Mouse (Mus musculus) neural tube, embryonic 14.5 days (tissue): ENCODE measurements around the gene Cebpz. TPM values are rescaled to one million over a fixed set of nuclear protein-coding genes. Genes with fewer than 3 reads are reported as not detected.

Experiments
- ATAC-seq: fragments of 200-750 bp; cut with Nextera tagmentation; 2 replicates; pipeline ENCODE4 v1.8.0; 2017; ENCODE audit warnings: low read depth, mild to moderate bottlenecking, moderate TSS enrichment, moderate library complexity
- H3K27ac ChIP-seq: fragments of 300-500 bp; sonication (generic); 2 replicates; pipeline ENCODE4 v1.5.1; 2014; ENCODE audit warnings: low read depth, mild to moderate bottlenecking, control low read depth, low read length, moderate library complexity, mixed read lengths
- H3K27me3 ChIP-seq: fragments of 300-500 bp; sonication (generic); 2 replicates; pipeline ENCODE4 v1.6.1; 2014; ENCODE audit warnings: low read length; ENCODE audit not compliant: control insufficient read depth, insufficient read depth
- H3K36me3 ChIP-seq: fragments of 300-500 bp; sonication (generic); 2 replicates; pipeline ENCODE4 v1.6.1; 2014; ENCODE audit warnings: low read length, mixed read lengths; ENCODE audit not compliant: control insufficient read depth, insufficient read depth
- H3K4me1 ChIP-seq: fragments of 300-500 bp; sonication (generic); 2 replicates; pipeline ENCODE4 v1.6.1; 2014; ENCODE audit warnings: low read length; ENCODE audit not compliant: control insufficient read depth, insufficient read depth
- H3K4me2 ChIP-seq: fragments of 300-500 bp; sonication (generic); 2 replicates; pipeline ENCODE4 v1.6.1; 2014; ENCODE audit warnings: mild to moderate bottlenecking, low read depth, low read length, control low read depth
- H3K4me3 ChIP-seq: fragments of 300-500 bp; sonication (generic); 2 replicates; pipeline ENCODE4 v1.5.1; 2014; ENCODE audit warnings: low read depth, low read length, control low read depth, mixed read lengths
- H3K9ac ChIP-seq: fragments of 300-500 bp; sonication (generic); replicated peaks from 2 replicates; pipeline ENCODE4 v1.6.1; 2014; ENCODE audit warnings: low read depth, mild to moderate bottlenecking, control low read depth, low read length, mixed read lengths
- H3K9me3 ChIP-seq: fragments of 300-500 bp; sonication (generic); 2 replicates; pipeline ENCODE4 v1.6.1; 2016; ENCODE audit warnings: low read length; ENCODE audit not compliant: control insufficient read depth
- WGBS: fragments of 180-500 bp; shearing (Covaris S2); extraction: QIAGEN DNeasy Blood & Tissue Kit; methylation state at CpG from one replicate; pipeline ENCODE4 v1.1.7; 2014; 5-methylcytosine and 5-hydroxymethylcytosine counted together
- polyA plus RNA-seq: library from polyadenylated mRNA; unstranded; fragments of >200 nt; fragmentation: Nextera tagmentation; extraction: Ambion mirVana; gene quantifications from 2 replicates; pipeline ENCODE4 v1.2.1, GENCODE M21; 2014

Cebpz gene
- polyA plus RNA-seq, 1 experiment from 2014 or later: 45.3 TPM

- peaks cover 32% of the 10 kb centered on the region for H3K36me3 ChIP-seq
- no peaks in the 10 kb centered on the region for H3K9me3 ChIP-seq
- H3K27me3 ChIP-seq: no peaks in the 10 kb centered on the region
- ATAC-seq: no peak
- no peak overlapping the region for H3K4me2 ChIP-seq
- H3K27ac ChIP-seq: no peak overlapping the region
- 96% methylated on average over 5 of the region's 5 CpGs for WGBS
- no peak overlapping the region for H3K9ac ChIP-seq
- no peaks in the 10 kb centered on the region for H3K4me1 ChIP-seq
- H3K4me3 ChIP-seq: no peak overlapping the region
Observed at GRCm38 (mm10) chr17:78951225-78951624, 14.4 kb upstream of the Cebpz start.

- ATAC-seq: no peak
- H3K4me1 ChIP-seq: peaks cover 3% of the 10 kb centered on the region; the same call in 1 of the 2 replicates
- no peaks in the 10 kb centered on the region for H3K9me3 ChIP-seq
- no peaks in the 10 kb centered on the region for H3K27me3 ChIP-seq
- no peak overlapping the region for H3K4me2 ChIP-seq
- no peak overlapping the region for H3K4me3 ChIP-seq
- no peak overlapping the region for H3K9ac ChIP-seq
- peaks cover 34% of the 10 kb centered on the region for H3K36me3 ChIP-seq
- 66% methylated on average over 11 of the region's 11 CpGs for WGBS
- no peak overlapping the region for H3K27ac ChIP-seq
Observed at GRCm38 (mm10) chr17:78942579-78942978, 5.7 kb upstream of the Cebpz start.

GRCm38 (mm10) chr17:78938927-78939326, 2.1 kb upstream of the Cebpz start:
- Histone ChIP-seq H3K36me3 (peaks cover 26% of the 10 kb centered on the region), H3K27me3 (no peaks in the 10 kb centered on the region), H3K4me3 (no peak overlapping the region), H3K4me1 (peaks cover 7% of the 10 kb centered on the region; the same call in 1 of the 2 replicates), H3K9ac (no peak overlapping the region), H3K4me2 (no peak overlapping the region), H3K27ac (no peak overlapping the region), H3K9me3 (no peaks in the 10 kb centered on the region)
- ATAC-seq: no peak
- WGBS: 92% methylated on average over 4 of the region's 4 CpGs

- H3K27ac ChIP-seq: peak overlapping the region; percentile 48
- H3K4me3 ChIP-seq: peak overlapping the region; percentile 48
- 10% methylated on average over 26 of the region's 26 CpGs for WGBS
- H3K36me3 ChIP-seq: peaks cover 29% of the 10 kb centered on the region; the same call in 1 of the 2 replicates
- no peaks in the 10 kb centered on the region for H3K9me3 ChIP-seq
- peak overlapping the region; percentile 78 for H3K4me2 ChIP-seq
- peaks cover 11% of the 10 kb centered on the region; the same call in 1 of the 2 replicates for H3K4me1 ChIP-seq
- no peaks in the 10 kb centered on the region for H3K27me3 ChIP-seq
- peak; percentile 33 for ATAC-seq
- peak overlapping the region; percentile 44 for H3K9ac ChIP-seq
Observed at GRCm38 (mm10) chr17:78937229-78937853, 475 bp upstream of the Cebpz start.

- Histone ChIP-seq H3K4me2 (peak overlapping the region; percentile 78), H3K9ac (no peak overlapping the region), H3K36me3 (peaks cover 35% of the 10 kb centered on the region), H3K4me1 (peaks cover 11% of the 10 kb centered on the region; the same call in 1 of the 2 replicates), H3K27me3 (no peaks in the 10 kb centered on the region), H3K9me3 (no peaks in the 10 kb centered on the region), H3K4me3 (peak overlapping the region; percentile 48), H3K27ac (no peak overlapping the region)
- ATAC-seq: no peak
- 86% methylated on average over 2 of the region's 2 CpGs for WGBS
Observed at GRCm38 (mm10) chr17:78935857-78936256, 1.0 kb downstream of the Cebpz start.

GRCm38 (mm10) chr17:78917696-78918095, 19.2 kb downstream of the Cebpz start:
- Histone ChIP-seq H3K27ac (no peak overlapping the region), H3K4me1 (peaks cover 7% of the 10 kb centered on the region), H3K4me2 (peak overlapping the region; percentile 70), H3K9me3 (no peaks in the 10 kb centered on the region), H3K9ac (peak overlapping the region; percentile 74; the same call in 1 of the 2 replicates), H3K36me3 (peaks cover 19% of the 10 kb centered on the region), H3K27me3 (no peaks in the 10 kb centered on the region), H3K4me3 (peak overlapping the region; percentile 69; the same call in 1 of the 2 replicates)
- ATAC-seq: no peak
- 44% methylated on average over 6 of the region's 6 CpGs for WGBS

GRCm38 (mm10) chr17:78916899-78917298, 20.0 kb downstream of the Cebpz start:
- Histone ChIP-seq H3K4me3 (peak overlapping the region; percentile 69), H3K4me2 (peak overlapping the region; percentile 70), H3K27ac (peak overlapping the region; percentile 78), H3K9ac (peak overlapping the region; percentile 74), H3K36me3 (peaks cover 14% of the 10 kb centered on the region), H3K4me1 (peaks cover 7% of the 10 kb centered on the region), H3K9me3 (no peaks in the 10 kb centered on the region), H3K27me3 (no peaks in the 10 kb centered on the region)
- 3% methylated on average over 11 of the region's 11 CpGs for WGBS
- ATAC-seq: peak; percentile 12; the same call in 1 of the 2 replicates

- H3K36me3 ChIP-seq: peaks cover 9% of the 10 kb centered on the region
- no peaks in the 10 kb centered on the region for H3K9me3 ChIP-seq
- peaks cover 7% of the 10 kb centered on the region for H3K4me1 ChIP-seq
- peak within 1 kb of the TSS; percentile 69 for H3K4me3 ChIP-seq
- H3K9ac ChIP-seq: peak within 1 kb of the TSS; percentile 74
- H3K4me2 ChIP-seq: peak within 1 kb of the TSS; percentile 70
- H3K27ac ChIP-seq: peak within 1 kb of the TSS; percentile 78
- peak; percentile 96 for ATAC-seq
- H3K27me3 ChIP-seq: no peaks in the 10 kb centered on the region
- WGBS: under 1% methylated on average over 37 of the region's 37 CpGs
Observed at GRCm38 (mm10) chr17:78916369-78916813, 20.5 kb downstream of the Cebpz start, which contains the start of gene Cebpzos. TSS of gene Cebpzos (plus strand) at chr17:78916500.

GRCm38 (mm10) chr17:78915772-78916171, 21.1 kb downstream of the Cebpz start:
- no peaks in the 10 kb centered on the region for H3K9me3 ChIP-seq
- WGBS: 56% methylated on average over 6 of the region's 6 CpGs
- peaks cover 7% of the 10 kb centered on the region for H3K4me1 ChIP-seq
- H3K4me3 ChIP-seq: peak overlapping the region; percentile 69
- ATAC-seq: peak; percentile 16; the same call in 1 of the 2 replicates
- H3K27ac ChIP-seq: peak overlapping the region; percentile 78
- no peaks in the 10 kb centered on the region for H3K27me3 ChIP-seq
- peak overlapping the region; percentile 70 for H3K4me2 ChIP-seq
- H3K9ac ChIP-seq: peak overlapping the region; percentile 74
- H3K36me3 ChIP-seq: peaks cover 4% of the 10 kb centered on the region
